In the genomic region with DNA sequence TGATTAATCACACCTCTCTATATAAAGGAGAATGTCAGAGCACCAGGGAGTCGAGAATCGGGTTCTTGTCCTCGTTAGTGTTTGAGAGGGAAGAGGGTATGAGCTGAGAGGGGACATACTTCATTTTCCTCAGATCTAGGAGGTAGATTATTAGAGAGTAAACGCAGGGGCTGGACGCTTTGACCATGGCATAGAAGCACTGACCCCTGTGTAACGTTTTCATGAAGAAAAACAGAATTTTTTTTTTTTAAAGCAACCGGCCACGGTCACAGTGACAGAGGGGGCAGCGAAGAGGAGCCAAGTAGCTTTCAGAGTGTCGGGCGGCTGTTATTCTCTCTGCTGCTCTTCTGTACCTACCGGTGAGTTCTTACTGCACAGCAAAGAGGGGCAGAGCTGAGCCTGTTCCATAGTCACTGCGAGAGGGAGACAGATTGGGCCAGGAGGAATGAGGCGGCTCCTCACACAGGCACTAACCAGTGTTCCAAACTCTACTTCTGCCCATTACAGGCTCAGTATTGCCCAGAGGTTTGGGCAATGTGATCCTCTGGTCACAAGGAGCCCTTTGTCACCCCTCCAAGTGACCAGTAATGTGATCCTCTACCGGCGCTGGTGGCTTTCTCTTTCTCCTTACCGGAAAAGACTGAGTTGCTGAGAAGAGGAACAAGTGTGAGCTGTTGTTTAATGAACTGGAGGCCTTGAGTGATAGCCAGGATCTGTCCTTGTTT, we compare ENCODE assay signal across 8 mouse cellular contexts. TPM values are rescaled to one million over a fixed set of nuclear protein-coding genes. Genes with fewer than 3 reads are reported as not detected.
DNase-seq lines count a peak whose midpoint lies in the region; ATAC-seq and TF ChIP-seq lines count a peak whose summit lies in the region.

No protein-coding gene starts in this region.

- peaks cover 16% of the 10 kb centered on the region for H3K4me1 ChIP-seq in intestine, postnatal 0 days (replicated peaks; ENCODE audit: control insufficient read depth, insufficient read depth, low read length)
- H3K4me1 ChIP-seq in liver, embryonic 11.5 days (replicated peaks; ENCODE audit: control insufficient read depth, insufficient read depth, low read length): peaks cover 47% of the 10 kb centered on the region
- peaks cover 8% of the 10 kb centered on the region; the same call in 1 of the 2 replicates for H3K4me1 ChIP-seq in midbrain, embryonic 16.5 days (ENCODE audit: control insufficient read depth, insufficient read depth, low read length)

- TF ChIP-seq CTCF in intestine, postnatal 0 days (IDR thresholded peaks at IDR 0.05; ENCODE audit: low read depth): no peak

- H3K9me3 ChIP-seq in intestine, postnatal 0 days (ENCODE audit: control insufficient read depth): no peaks in the 10 kb centered on the region
- no peaks in the 10 kb centered on the region for H3K9me3 ChIP-seq in liver, embryonic 11.5 days (ENCODE audit: control insufficient read depth, low read length)
- H3K9me3 ChIP-seq in midbrain, embryonic 16.5 days (replicated peaks; ENCODE audit: control insufficient read depth, low read length, poor library complexity, severe bottlenecking): no peaks in the 10 kb centered on the region

- WGBS in intestine, postnatal 0 days: 13% methylated on average over 17 of the region's 17 CpGs
- 8% methylated on average over 17 of the region's 17 CpGs for WGBS in liver, embryonic 11.5 days
- WGBS in midbrain, embryonic 16.5 days: 8% methylated on average over 17 of the region's 17 CpGs

- H3K27me3 ChIP-seq in intestine, postnatal 0 days (replicated peaks; ENCODE audit: control insufficient read depth, insufficient read depth, low read length): no peaks in the 10 kb centered on the region
- no peaks in the 10 kb centered on the region for H3K27me3 ChIP-seq in liver, embryonic 11.5 days (replicated peaks; ENCODE audit: control insufficient read depth, insufficient read depth, low read length)
- no peaks in the 10 kb centered on the region; the same call in 1 of the 2 replicates for H3K27me3 ChIP-seq in midbrain, embryonic 16.5 days (ENCODE audit: control insufficient read depth, insufficient read depth, low read depth, low read length)

- H3K9ac ChIP-seq in intestine, postnatal 0 days (ENCODE audit: low read depth, low read length): peak overlapping the region; percentile 54
- peak overlapping the region; percentile 82 for H3K9ac ChIP-seq in liver, embryonic 11.5 days (ENCODE audit: low read depth, low read length)
- H3K9ac ChIP-seq in midbrain, embryonic 16.5 days (ENCODE audit: low read depth, low read length): no peak overlapping the region

- intact Hi-C loops in gastrocnemius, postnatal 36 days (cut with DNase I): loop anchor here (10.0 kb wide), 2 partner anchors 333 to 383 kb away; a partner anchor contains a TSS

- no peak for ATAC-seq in intestine, postnatal 0 days
- no peak for ATAC-seq in liver, embryonic 11.5 days (replicated peaks; ENCODE audit: low FRiP score)
- ATAC-seq in midbrain, embryonic 16.5 days: peak; percentile 31; the same call in 1 of the 2 replicates

- peak overlapping the region; percentile 58 for H3K4me3 ChIP-seq in intestine, postnatal 0 days (ENCODE audit: low read depth, low read length)
- H3K4me3 ChIP-seq in liver, embryonic 11.5 days (ENCODE audit: low read depth, low read length): peak overlapping the region; percentile 58
- peak overlapping the region; percentile 47 for H3K4me3 ChIP-seq in midbrain, embryonic 16.5 days (ENCODE audit: low read depth, low read length)

- H3K36me3 ChIP-seq in intestine, postnatal 0 days (ENCODE audit: control insufficient read depth, insufficient read depth): 0 out of 2 replicates have a peak, but pooled peaks cover 5% of the 10 kb centered on the region
- no peaks in the 10 kb centered on the region for H3K36me3 ChIP-seq in liver, embryonic 11.5 days (ENCODE audit: control insufficient read depth, insufficient read depth, low read length)
- H3K36me3 ChIP-seq in midbrain, embryonic 16.5 days (ENCODE audit: control insufficient read depth, insufficient read depth, low read length): no peaks in the 10 kb centered on the region

- H3K27ac ChIP-seq in intestine, postnatal 0 days (ENCODE audit: low read depth, low read length): peak overlapping the region; percentile 86
- peak overlapping the region; percentile 86 for H3K27ac ChIP-seq in liver, embryonic 11.5 days (ENCODE audit: low read depth, low read length)
- no peak overlapping the region for H3K27ac ChIP-seq in midbrain, embryonic 16.5 days (ENCODE audit: low read length)

- DNase-seq in urinary bladder, postnatal 14 days (ENCODE audit: low spot score): peak; percentile 19
- no peak for DNase-seq in urinary bladder, postnatal 4 days (ENCODE audit: low spot score in 2 of 2)
- peak; percentile 46 for DNase-seq in embryo, embryonic 10 days (ENCODE audit: low spot score)
- peak; percentile 49 to 57 for DNase-seq in gastrocnemius, postnatal 36 days
- DNase-seq in liver, embryonic 11.5 days (ENCODE audit: low spot score): no peak
- peak; percentile 61 for DNase-seq in thymus, postnatal 0 days (ENCODE audit: low spot score)

- peak overlapping the region; percentile 89 for H3K4me2 ChIP-seq in intestine, postnatal 0 days (replicated peaks; ENCODE audit: low read depth)
- peak overlapping the region; percentile 88 for H3K4me2 ChIP-seq in liver, embryonic 11.5 days
- peak overlapping the region; percentile 43 for H3K4me2 ChIP-seq in midbrain, embryonic 16.5 days (ENCODE audit: low read length)

RNA-seq across cellular contexts. Expression of a gene that starts 0.5 kb away (rescaled TPM):
- total RNA-seq in gastrocnemius, postnatal 36 days (2021): 10 to 100 TPM in 1 of 2 experiments, 1 to 10 TPM in 1; 8.7 to 11.3 TPM
- 14.5 and 15.0 TPM in 2 replicates for polyA plus RNA-seq in intestine, postnatal 0 days (2015; fragmentation: Nextera tagmentation; extraction: Ambion mirVana)
- polyA plus RNA-seq in liver, embryonic 11.5 days (2014; fragmentation: Nextera tagmentation; extraction: Ambion mirVana): 15.2 and 17.2 TPM in 2 replicates
- 2.0 and 2.8 TPM in 2 replicates for polyA plus RNA-seq in midbrain, embryonic 16.5 days (2015; fragmentation: Nextera tagmentation; extraction: Ambion mirVana)
- 57.1 and 61.0 TPM in 2 replicates for polyA plus RNA-seq in thymus, postnatal 0 days (2015; fragmentation: Nextera tagmentation; extraction: Ambion mirVana)

RNA-seq across cellular contexts. Expression of a gene that starts 30.0 kb away (rescaled TPM):
- total RNA-seq in gastrocnemius, postnatal 36 days (2021): under 1 TPM; 0.25 to 0.28 TPM
- 2.7 and 3.1 TPM in 2 replicates for polyA plus RNA-seq in intestine, postnatal 0 days (2015; fragmentation: Nextera tagmentation; extraction: Ambion mirVana)
- 0.16 and 0.30 TPM in 2 replicates for polyA plus RNA-seq in liver, embryonic 11.5 days (2014; fragmentation: Nextera tagmentation; extraction: Ambion mirVana)
- 0.15 and 0.20 TPM in 2 replicates for polyA plus RNA-seq in midbrain, embryonic 16.5 days (2015; fragmentation: Nextera tagmentation; extraction: Ambion mirVana)
- polyA plus RNA-seq in thymus, postnatal 0 days (2015; fragmentation: Nextera tagmentation; extraction: Ambion mirVana): 0.29 and 0.46 TPM in 2 replicates

RNA-seq across cellular contexts. Expression of a gene that starts 45.5 kb away (rescaled TPM):
- under 1 TPM; 0.61 to 0.91 TPM for total RNA-seq in gastrocnemius, postnatal 36 days (2021)
- 5.0 and 5.3 TPM in 2 replicates for polyA plus RNA-seq in intestine, postnatal 0 days (2015; fragmentation: Nextera tagmentation; extraction: Ambion mirVana)
- 6.2 and 7.6 TPM in 2 replicates for polyA plus RNA-seq in liver, embryonic 11.5 days (2014; fragmentation: Nextera tagmentation; extraction: Ambion mirVana)
- polyA plus RNA-seq in midbrain, embryonic 16.5 days (2015; fragmentation: Nextera tagmentation; extraction: Ambion mirVana): 1.3 and 1.8 TPM in 2 replicates
- polyA plus RNA-seq in thymus, postnatal 0 days (2015; fragmentation: Nextera tagmentation; extraction: Ambion mirVana): 7.6 and 8.8 TPM in 2 replicates

RNA-seq across cellular contexts. Expression of a gene that starts 46.0 kb away (rescaled TPM):
- total RNA-seq in gastrocnemius, postnatal 36 days (2021): 10 to 100 TPM; 48.2 to 49.7 TPM
- 0.38 and 0.56 TPM in 2 replicates for polyA plus RNA-seq in intestine, postnatal 0 days (2015; fragmentation: Nextera tagmentation; extraction: Ambion mirVana)
- 0.18 and 0.38 TPM in 2 replicates for polyA plus RNA-seq in liver, embryonic 11.5 days (2014; fragmentation: Nextera tagmentation; extraction: Ambion mirVana)
- 1.8 and 3.6 TPM in 2 replicates for polyA plus RNA-seq in midbrain, embryonic 16.5 days (2015; fragmentation: Nextera tagmentation; extraction: Ambion mirVana)
- polyA plus RNA-seq in thymus, postnatal 0 days (2015; fragmentation: Nextera tagmentation; extraction: Ambion mirVana): 1.1 and 2.1 TPM in 2 replicates

RNA-seq across cellular contexts. Expression of a gene that starts 54.8 kb away (rescaled TPM):
- 10 to 100 TPM; 17.2 to 22.6 TPM for total RNA-seq in gastrocnemius, postnatal 36 days (2021)
- 4.0 and 4.2 TPM in 2 replicates for polyA plus RNA-seq in intestine, postnatal 0 days (2015; fragmentation: Nextera tagmentation; extraction: Ambion mirVana)
- polyA plus RNA-seq in liver, embryonic 11.5 days (2014; fragmentation: Nextera tagmentation; extraction: Ambion mirVana): 3.5 and 4.5 TPM in 2 replicates
- 6.7 and 6.9 TPM in 2 replicates for polyA plus RNA-seq in midbrain, embryonic 16.5 days (2015; fragmentation: Nextera tagmentation; extraction: Ambion mirVana)
- 3.5 and 5.5 TPM in 2 replicates for polyA plus RNA-seq in thymus, postnatal 0 days (2015; fragmentation: Nextera tagmentation; extraction: Ambion mirVana)

Comparison
In these comparisons a context has a peak if more than half of its experiments do, and no peak if none do; other contexts are left out.
1. DNase-seq: peak in urinary bladder, postnatal 14 days (single experiment), embryo, embryonic 10 days (single experiment), gastrocnemius, postnatal 36 days (2 of 2) and thymus, postnatal 0 days (single experiment); none in urinary bladder, postnatal 4 days (0 of 2) and liver, embryonic 11.5 days (single experiment).
2. Peak in every context shown above with its lines, with median percentiles within 50 percentile points of each other: H3K4me2 ChIP-seq and H3K4me3 ChIP-seq.